Comparison of ENCODE assay signal across 21 mouse cellular contexts in genomic region chr10:8917350-8917749, GRCm38 (mm10). TPM values are rescaled to one million over a fixed set of nuclear protein-coding genes. Genes with fewer than 3 reads are reported as not detected.
DNase-seq lines count a peak whose midpoint lies in the region; ATAC-seq and TF ChIP-seq lines count a peak whose summit lies in the region.
"Had no signal": no experiment of that assay in that cellular context is flagged by ENCODE, and none has a peak within 500 bp of the region (broad histone marks: within the 10 kb centered on the region; RNA-seq: fewer than 3 reads in every experiment).

No protein-coding gene starts in this region.

- H3K27ac ChIP-seq in kidney, postnatal 0 days = peak overlapping the region; percentile 15; the same call in 1 of the 2 replicates
- peak overlapping the region; percentile 70 for H3K27ac ChIP-seq in heart, postnatal 0 days (ENCODE audit: low read depth)
- H3K27ac ChIP-seq: forebrain, embryonic 12.5 days; hindbrain, embryonic 10.5 days; liver, embryonic 15.5 days; macrophage; neural tube, embryonic 15.5 days had no signal

- H3K4me2 ChIP-seq in kidney, postnatal 0 days (ENCODE audit: low read length) = no peak overlapping the region
- H3K4me2 ChIP-seq in heart, postnatal 0 days (ENCODE audit: low read depth, low read length) = no peak overlapping the region
- H3K4me2 ChIP-seq: forebrain, embryonic 12.5 days; liver, embryonic 15.5 days; midbrain, embryonic 11.5 days; neural tube, embryonic 15.5 days had no signal

- no peaks in the 10 kb centered on the region for H3K27me3 ChIP-seq in kidney, postnatal 0 days (ENCODE audit: insufficient read depth, low read length)
- H3K27me3 ChIP-seq in heart, postnatal 0 days (ENCODE audit: control insufficient read depth, insufficient read depth, low read length) = no peaks in the 10 kb centered on the region
- H3K27me3 ChIP-seq: forebrain, embryonic 12.5 days; liver, embryonic 15.5 days; neural tube, embryonic 15.5 days had no signal

- ATAC-seq in kidney, postnatal 0 days (replicated peaks; ENCODE audit: low FRiP score, low read depth) = no peak
- peak; percentile 81 for ATAC-seq in heart, postnatal 0 days (ENCODE audit: insufficient read depth, low read depth)

- no peak overlapping the region for H3K9ac ChIP-seq in kidney, postnatal 0 days (ENCODE audit: low read depth, low read length)
- no peak overlapping the region for H3K9ac ChIP-seq in heart, postnatal 0 days (replicated peaks; ENCODE audit: low read depth, low read length)
- H3K9ac ChIP-seq: forebrain, embryonic 12.5 days; liver, embryonic 15.5 days; neural tube, embryonic 15.5 days had no signal

- peak; percentile 98 for DNase-seq in heart, adult 11 months
- DNase-seq in heart, postnatal 10 days = no peak
- no peak for DNase-seq in kidney, postnatal 0 days (ENCODE audit: low spot score)
- no peak for DNase-seq in kidney, adult 18-20 months
- peak; percentile 9 for DNase-seq in adrenal gland, postnatal 25 days
- DNase-seq in heart, postnatal 0 days (ENCODE audit: low spot score) = peak; percentile 53
- DNase-seq in gastrocnemius, postnatal 10 days = no peak
- no peak for DNase-seq in thymus, postnatal 25 days
- DNase-seq: cerebellum, adult 11-12 months; cerebellum, postnatal 25 days; gastrocnemius, postnatal 14 days; kidney, postnatal 10 days; left cerebral cortex, postnatal 4 days; right cerebral cortex, postnatal 4 days had no signal

- H3K4me3 ChIP-seq in kidney, postnatal 0 days (replicated peaks; ENCODE audit: low read depth, low read length) = no peak overlapping the region
- no peak overlapping the region for H3K4me3 ChIP-seq in heart, postnatal 0 days (ENCODE audit: low read depth, low read length)
- H3K4me3 ChIP-seq: forebrain, embryonic 12.5 days; hindbrain, embryonic 10.5 days; liver, embryonic 15.5 days; myocyte; neural tube, embryonic 15.5 days had no signal

- no peaks in the 10 kb centered on the region for H3K4me1 ChIP-seq in kidney, postnatal 0 days (replicated peaks; ENCODE audit: insufficient read depth, low read length)
- peaks cover 17% of the 10 kb centered on the region for H3K4me1 ChIP-seq in heart, postnatal 0 days (ENCODE audit: control insufficient read depth, insufficient read depth)
- H3K4me1 ChIP-seq: liver, embryonic 15.5 days had no signal

- no peaks in the 10 kb centered on the region for H3K9me3 ChIP-seq in kidney, postnatal 0 days (replicated peaks; ENCODE audit: low read length)
- H3K9me3 ChIP-seq in heart, postnatal 0 days (replicated peaks; ENCODE audit: control insufficient read depth, low read length) = no peaks in the 10 kb centered on the region
- H3K9me3 ChIP-seq: forebrain, embryonic 12.5 days; hindbrain, embryonic 10.5 days; liver, embryonic 15.5 days; neural tube, embryonic 15.5 days had no signal

- peak; percentile 81 for TF ChIP-seq EP300 in heart, postnatal 0 days (IDR thresholded peaks at IDR 0.05; ENCODE audit: low read depth)

- WGBS in kidney, postnatal 0 days = 77% methylated on average over 4 of the region's 4 CpGs
- WGBS in heart, postnatal 0 days = 50% methylated on average over 4 of the region's 4 CpGs

- no peak for TF ChIP-seq CTCF in kidney, postnatal 0 days (IDR thresholded peaks at IDR 0.05; ENCODE audit: low read depth)
- no peak for TF ChIP-seq CTCF in heart, postnatal 0 days (IDR thresholded peaks at IDR 0.05; ENCODE audit: low read depth)

- intact Hi-C loops in heart, postnatal 10 days (cut with DNase I) = no loop called here

- no peaks in the 10 kb centered on the region for H3K36me3 ChIP-seq in kidney, postnatal 0 days (ENCODE audit: insufficient read depth, low read length)
- H3K36me3 ChIP-seq in heart, postnatal 0 days (replicated peaks; ENCODE audit: control insufficient read depth, insufficient read depth, low read length) = no peaks in the 10 kb centered on the region
- H3K36me3 ChIP-seq: forebrain, embryonic 12.5 days; hindbrain, embryonic 10.5 days; liver, embryonic 15.5 days; neural tube, embryonic 15.5 days had no signal

RNA-seq across cellular contexts. Expression of gene Sash1, which starts 31.5 kb away (rescaled TPM):
- total RNA-seq in heart, postnatal 10 days (2021) = 10 to 100 TPM; 53.8 to 63.6 TPM
- 5.5 and 5.9 TPM in 2 replicates for polyA plus RNA-seq in kidney, postnatal 0 days (2015; fragmentation: Nextera tagmentation; extraction: Ambion mirVana)
- 21.9 and 28.1 TPM in 2 replicates for total RNA-seq in adrenal gland, postnatal 25 days (2021)
- 17.7 and 18.3 TPM in 2 replicates for total RNA-seq in heart, postnatal 0 days (2014; rRNA removed; ENCODE audit: low replicate concordance)
- polyA plus RNA-seq in heart, postnatal 0 days (2015; fragmentation: Nextera tagmentation; extraction: Ambion mirVana) = 3.8 and 3.9 TPM in 2 replicates
- total RNA-seq in gastrocnemius, postnatal 10 days (2021) = 10 to 100 TPM; 40.9 to 45.2 TPM

Comparison
In these comparisons a context has a peak if more than half of its experiments do, and no peak if none do; other contexts are left out.
1. DNase-seq: peak in heart, adult 11 months (single experiment), adrenal gland, postnatal 25 days (single experiment) and heart, postnatal 0 days (single experiment); none in heart, postnatal 10 days (0 of 2), kidney, postnatal 0 days (single experiment), kidney, adult 18-20 months (single experiment), gastrocnemius, postnatal 10 days (single experiment) and thymus, postnatal 25 days (single experiment).